Mouse (Mus musculus) embryo, embryonic 11.5 days (tissue): ENCODE data around the gene Cyth1.

ENCODE experiments used
- DNase-seq: peaks from one replicate; pipeline ENCODE4 v3.0.0-alpha.2; 2012; ENCODE audit warnings: low read depth, low spot score

Gene Cyth1

DNA sequence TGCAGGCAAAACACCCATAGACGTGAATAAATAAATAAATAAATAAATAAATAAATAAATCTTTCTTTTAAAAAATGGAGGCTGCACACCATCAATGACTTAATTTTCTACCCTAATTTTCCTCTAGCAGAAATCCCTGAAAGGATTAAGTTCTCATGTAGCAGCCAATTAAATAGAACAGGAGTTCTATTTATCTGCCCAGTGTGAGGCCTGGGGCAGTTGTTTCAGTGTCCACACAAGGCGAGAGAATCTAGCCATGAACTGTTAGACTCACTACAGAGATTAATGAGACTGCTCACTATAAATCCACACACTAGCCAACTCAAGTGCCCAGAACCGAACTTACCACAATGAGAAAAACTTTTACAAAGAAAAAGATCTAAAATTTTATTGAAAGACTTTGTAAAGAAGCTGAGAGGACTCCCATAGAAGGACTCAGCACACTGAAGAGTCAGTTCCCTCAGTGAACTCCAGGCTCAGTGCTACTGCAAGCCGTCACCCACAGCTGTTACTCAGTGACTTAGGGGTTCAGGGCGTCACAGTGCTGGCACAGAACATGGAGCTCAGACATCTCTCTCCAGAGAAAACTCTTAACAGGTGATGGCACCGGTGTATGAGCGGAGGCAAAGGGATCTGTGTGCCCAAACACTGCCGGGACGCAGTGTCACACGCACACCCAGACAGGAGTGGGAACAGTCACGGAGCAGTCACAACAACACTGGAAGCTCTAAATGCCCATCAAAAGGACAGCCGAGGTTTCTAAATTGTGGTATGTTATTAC is 23.1 kb downstream of the Cyth1 start:
- DNase-seq, result no peak

DNA sequence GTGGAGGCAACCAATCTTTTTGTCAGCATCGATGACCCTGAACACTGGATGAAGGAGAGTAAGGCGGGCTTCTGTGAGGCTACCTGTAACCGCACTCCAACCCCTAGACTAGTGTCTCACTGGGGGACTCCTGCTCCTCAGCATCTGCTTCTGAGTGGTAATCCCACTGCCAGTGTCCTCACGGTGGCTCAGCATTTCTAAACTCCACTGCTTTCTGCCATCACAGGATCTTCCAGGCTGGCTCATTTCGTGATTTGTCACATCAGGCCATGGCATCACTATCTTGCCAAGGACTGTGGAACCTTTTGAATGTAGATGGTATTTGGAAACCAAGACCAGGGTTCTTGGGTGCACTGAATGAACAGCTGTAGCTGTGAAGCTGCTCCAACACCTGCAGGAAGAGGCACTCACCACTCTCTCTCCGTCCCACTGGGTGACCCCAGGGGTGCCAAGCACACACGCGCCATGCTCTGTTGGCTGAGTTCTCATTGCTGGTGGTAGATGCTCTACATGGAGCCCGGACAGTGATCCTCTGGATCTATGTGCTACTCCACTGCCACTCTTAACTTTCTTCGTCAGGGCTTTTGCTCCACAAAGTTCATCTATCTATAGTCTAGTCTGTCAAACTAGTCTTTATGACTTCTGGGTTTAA is 24.9 kb downstream of the Cyth1 start:
- DNase-seq, result no peak

DNA sequence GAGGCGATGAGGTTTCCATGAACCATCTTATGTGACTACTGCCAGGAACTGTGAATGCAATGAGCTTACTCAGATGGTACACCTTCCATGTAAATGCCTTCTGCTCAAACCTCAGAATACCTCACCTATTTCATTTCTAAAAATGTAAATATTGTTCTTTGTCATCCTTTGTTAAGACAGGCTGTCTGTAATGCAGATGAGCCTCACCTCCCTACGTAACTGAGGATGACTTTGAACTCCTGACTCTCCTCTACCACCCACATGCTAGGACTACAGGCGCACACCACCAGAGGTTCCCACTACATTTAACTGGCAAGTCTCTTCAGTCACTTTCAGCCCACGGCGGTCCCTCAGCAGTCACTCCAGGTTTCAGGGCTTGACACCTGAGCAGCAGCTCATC is 25.5 kb downstream of the Cyth1 start:
- no peak for DNase-seq

DNA sequence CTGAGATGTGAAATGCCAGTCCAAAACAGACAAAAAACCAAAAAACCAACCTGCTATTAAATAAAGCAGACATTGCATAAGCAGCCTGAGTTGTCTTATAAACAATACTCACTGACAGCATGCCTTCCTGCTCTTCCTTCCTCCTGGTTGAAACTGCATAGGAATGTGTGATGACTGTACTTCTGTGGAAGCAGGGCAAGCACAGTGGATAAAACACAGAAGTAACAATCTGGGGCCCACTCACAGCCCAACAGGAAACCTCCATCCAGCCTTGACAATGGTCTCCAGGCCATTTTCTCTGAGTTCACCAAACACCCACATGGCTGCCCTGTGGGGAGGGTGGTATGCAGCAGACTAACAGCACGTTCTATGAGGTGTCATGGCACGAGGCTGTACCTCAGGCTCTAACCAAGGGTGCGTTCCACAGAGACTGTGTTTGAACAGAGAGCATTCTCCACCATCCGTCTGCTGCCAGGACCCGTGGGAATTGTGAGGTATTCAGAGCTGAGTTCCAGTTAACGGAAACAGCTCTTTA is 26.0 kb downstream of the Cyth1 start:
- DNase-seq, result no peak

DNA sequence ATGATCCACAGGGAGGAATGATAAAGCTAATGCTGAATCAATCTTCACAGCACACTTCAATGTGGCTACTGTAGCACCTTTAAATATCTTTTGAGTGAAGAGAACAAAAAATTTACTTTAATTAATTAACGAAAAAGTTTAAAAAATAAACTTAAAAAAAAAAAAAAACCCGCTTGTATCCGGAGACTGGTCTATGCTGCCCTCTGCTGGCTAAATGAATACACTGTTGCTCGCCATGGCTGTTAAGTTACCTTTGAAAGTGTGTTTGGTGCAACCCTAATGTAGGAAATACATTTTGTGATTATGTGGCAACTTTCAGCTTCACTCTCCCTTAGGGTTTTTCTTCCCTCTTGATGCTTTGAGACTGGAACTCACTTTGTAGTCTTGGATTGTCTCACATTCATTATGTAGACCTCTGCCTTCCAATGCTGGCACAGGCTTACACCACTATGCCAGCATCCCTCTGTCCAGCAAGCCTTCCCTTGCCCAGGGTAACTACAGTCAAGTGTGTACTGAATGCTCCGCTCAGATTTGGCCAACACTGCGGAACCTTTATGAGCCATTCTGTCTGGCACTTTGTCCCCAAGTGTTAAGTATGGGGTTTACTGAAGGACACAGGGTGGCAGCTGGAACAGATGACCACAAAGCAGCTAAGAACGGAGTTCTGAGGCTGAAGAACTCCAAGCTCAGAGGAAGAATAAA is 27.7 kb downstream of the Cyth1 start:
- no peak for DNase-seq

DNA sequence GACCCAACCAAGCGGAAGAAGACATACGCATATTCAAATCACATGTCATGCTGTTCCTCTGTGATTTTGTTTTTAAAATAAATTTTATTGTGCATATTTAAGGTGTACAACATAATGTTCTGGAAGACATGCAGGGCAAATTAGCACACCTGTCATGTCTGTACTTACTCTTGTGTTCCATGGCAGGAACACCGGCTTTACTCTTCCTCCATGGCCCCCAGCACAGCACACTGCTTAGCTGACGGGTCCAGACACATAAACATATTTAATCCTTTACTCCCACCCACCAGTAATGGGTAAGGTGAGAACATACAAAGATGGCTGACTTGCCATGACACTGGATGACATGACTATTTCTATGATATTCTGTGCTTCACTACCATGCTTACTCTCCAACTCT is 29.3 kb downstream of the Cyth1 start:
- DNase-seq, result no peak

DNA sequence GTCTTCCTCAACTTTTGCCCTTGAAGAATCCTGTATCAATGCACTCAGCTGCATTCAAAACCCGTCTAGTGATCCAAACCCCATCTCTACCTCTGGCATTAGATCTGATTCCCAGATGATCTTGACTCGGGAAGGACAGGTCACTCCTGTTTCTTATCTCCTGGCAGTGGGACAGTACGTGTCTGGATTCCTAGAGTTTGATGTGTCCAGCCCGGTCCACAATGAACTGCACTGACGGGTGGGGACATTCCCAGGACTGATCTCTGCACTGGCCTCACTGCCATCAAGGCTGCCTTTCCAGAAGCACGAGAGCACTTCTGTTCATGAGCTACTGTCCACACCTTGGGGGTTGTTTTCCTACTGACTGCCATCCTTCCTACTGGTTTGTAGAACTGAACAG is 31.9 kb downstream of the Cyth1 start:
- DNase-seq, result no peak

DNA sequence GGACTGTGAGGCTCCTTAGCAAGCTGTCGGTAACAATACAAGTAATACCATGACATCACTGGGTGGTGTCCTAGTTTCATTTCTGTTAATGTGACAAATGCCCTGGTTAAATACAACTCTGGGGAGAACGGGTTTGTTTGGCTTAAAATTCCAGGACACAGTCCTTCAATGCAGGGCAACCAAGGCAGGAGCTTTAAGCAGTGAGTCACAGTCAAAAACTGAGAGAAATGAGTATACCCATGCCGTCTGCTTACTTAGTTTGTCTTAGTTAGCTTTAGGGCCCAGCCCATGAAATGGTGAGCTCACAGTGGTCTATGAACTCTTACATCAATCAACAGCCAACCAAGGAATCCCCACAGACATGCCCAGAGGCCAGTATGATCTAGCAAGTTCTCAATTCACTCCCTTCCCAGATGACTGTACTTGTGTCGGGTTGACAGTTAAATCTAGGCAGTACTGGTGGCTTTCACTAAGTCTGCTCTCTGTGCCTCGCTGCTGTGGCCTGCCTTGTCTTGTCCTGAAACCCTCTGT is 32.4 kb downstream of the Cyth1 start:
- no peak for DNase-seq

DNA sequence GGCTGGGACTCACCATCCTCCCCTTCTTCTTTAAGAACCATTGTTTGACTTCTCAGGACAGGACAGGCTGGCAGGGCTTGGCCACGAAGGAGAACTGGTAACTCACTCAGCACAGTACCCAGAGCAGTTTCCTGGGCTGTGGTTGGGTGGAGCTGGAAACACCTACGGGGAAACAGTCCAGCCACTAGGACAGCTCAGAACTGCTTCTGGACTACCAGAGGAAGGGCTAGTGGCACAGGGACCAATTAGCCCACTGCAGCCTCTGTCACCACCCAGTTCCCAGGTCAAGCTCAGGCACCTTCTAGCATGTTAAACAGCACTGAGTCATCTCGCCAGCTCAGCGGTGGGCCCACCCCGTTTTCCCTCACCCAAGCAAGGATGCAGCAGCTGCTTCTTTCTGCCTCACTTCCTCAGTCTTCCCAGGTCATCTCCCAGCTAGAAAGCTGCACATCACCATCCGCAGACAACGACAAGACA is 35.7 kb downstream of the Cyth1 start:
- no peak for DNase-seq

DNA sequence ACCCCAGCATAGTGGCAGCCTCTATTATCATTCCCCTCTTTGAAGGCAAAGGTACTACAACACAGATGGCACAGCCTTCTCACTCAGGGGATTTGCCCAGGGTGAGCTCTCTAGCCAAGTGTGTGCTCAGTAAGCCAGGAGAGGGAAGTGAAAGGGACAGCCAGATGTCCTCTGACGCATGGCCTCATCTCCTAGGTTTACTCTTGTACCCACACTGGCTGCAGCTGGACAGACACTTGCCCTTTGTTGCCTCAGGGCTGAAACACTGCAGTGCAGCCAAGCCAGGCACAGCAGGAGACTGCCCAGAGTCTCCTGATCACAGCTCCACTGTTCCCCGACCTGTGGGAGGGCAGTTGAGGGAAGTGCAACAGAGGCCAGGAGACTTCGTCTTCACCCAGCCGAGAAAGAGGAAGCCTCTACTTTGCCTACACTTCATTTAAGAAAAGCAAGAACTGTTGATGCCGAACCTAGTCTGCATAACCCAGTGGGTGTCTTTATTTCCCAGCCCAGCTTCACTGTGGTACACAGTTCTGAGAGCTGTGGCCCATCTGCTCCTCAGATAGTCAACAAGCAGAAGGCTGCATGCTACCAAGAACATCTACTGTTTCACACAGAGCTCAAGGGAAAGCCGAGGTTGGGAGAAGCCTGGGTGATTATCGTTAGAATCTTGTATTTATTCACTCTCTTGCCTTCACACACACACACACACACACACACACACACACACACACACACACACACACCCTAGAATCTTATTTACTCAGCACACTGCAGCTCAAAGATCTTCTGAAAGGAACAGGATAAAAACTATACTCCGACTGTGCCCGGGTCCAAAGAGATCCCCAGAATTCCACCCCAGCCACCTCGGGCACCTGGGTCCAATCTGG is 36.4 kb downstream of the Cyth1 start:
- no peak for DNase-seq

DNA sequence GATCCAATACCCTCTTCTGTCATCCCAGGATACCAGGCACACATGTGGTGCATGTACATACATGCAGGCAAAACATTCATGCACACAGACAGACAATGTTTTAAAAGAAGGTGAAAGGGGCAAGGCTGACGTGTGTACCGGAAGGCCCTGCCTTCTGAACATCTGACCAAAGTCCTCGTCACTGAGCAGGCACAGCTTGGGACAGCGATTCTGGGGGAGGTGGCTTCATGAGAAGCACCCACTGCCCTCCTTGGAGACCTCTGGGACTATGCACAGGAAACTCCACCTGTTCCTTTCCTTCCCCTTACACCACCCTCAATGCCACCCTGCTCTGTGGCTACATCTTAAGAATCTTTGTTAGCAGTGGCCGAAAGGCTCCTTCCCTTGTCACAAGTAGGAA is 37.4 kb downstream of the Cyth1 start:
- DNase-seq, result no peak

DNA sequence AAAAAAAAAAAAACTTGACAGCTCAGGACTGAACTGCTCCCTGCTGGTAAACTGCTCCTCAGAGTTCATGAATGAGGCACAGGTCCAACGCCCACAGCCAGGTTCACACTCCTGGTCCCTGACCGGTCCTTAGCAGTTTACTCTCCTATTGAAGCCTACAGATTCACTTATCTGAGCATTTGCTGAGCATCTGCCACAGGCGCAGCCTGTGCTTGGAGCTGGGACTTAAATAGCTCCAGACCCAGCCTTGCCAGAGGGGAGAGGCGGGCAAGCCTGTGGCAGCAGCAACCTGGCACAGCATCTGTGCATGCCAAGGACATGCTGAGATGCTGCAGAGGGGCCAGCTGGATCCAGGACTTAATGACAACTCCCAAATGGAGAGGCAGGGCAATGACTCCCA is 38.3 kb downstream of the Cyth1 start:
- DNase-seq, result no peak

DNA sequence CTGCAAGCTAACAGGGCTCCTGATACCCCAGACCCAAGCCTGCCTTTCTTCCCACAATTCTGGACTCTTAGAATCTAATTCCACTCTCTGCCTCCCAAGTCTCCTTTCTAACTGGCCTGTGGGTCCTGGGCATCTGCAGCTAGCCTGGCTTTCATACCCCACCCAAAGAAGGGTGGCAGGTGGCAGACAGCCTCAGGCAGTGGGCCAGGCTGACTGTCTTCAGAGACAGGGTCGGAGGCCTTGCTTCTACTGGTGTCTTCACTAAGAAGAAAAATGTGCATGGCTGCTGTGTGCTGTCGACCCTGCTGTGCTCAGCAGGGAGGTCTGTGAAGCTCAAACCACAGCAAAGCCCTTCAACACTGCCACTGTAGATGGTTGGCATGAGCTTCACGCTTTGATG is 39.0 kb downstream of the Cyth1 start:
- no peak for DNase-seq

DNA sequence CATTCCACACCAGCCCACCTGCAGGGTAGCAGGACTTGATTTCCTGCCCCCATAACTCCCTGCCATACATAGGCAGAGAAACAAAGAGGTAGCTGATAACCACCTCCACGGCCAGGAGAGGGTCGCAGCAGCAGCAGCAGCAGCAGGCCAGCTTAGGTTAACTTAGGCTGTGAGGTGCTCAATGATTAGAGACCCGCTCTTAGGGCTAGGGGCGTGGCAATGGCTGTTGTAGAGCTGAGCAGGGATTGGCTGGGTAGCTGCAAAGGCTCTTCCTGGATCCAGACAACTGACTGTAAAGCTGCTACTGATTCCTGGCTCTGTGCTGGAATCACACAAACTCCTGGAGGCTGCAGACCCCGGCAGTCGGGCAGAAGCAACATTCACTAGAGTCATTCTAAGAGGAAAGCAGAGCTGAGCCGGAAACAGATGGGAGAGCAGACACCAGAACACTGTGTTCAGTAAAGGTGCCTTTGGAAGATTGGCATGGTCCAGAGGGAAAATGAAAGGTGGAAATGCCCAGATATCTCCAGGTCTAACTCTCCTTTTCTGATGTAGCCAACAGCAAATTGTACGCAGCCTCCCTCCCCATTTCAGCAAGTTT is 39.6 kb downstream of the Cyth1 start:
- DNase-seq, result no peak

DNA sequence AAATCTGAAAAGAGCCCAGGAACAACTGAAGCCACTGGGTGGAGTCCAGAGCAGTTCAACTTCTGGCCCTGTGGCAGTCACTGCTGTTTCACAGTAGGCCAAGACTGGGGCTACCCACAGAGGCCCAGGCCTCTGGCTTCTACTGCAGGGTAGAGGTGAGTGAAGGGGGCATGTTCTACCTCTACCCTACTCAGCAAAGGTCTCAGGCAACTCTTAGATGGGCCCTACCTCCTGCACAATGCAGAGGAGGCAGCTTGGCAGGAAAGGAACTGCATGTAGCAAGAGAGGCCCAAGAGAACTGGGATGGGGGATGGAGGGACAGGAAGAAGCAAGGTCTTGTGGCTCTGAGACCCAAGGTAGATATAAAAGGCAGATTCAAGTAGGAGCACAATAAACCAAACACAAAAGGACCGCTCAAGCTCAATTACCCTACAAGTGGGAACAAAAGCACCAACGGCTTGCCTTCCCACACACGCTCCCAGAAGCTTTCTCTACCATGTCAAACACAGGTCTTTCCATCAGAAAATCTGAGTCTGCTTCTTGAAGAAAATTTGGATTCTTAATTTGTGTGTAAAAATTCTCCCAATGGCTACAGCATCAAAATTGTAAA is 40.9 kb downstream of the Cyth1 start:
- DNase-seq, result no peak

DNA sequence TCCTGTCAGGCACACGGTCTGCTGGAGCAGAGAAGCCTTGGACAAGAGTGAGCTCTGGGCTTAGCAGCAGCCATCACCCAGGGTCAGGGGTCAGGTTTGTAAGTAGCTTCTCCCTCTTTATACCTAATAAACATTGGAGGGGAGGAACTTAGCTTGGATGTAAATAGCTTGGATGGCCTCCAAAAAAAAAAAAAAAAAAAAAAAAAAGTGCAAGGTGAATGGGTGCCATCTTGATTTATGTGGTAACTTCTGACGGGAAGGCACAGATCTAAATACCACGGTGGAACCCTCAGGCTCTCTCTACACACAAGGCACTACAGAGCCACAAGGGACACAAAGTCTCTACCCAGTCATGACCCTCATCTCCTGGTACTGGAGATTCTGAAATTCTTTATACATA is 42.1 kb downstream of the Cyth1 start:
- DNase-seq, result no peak

DNA sequence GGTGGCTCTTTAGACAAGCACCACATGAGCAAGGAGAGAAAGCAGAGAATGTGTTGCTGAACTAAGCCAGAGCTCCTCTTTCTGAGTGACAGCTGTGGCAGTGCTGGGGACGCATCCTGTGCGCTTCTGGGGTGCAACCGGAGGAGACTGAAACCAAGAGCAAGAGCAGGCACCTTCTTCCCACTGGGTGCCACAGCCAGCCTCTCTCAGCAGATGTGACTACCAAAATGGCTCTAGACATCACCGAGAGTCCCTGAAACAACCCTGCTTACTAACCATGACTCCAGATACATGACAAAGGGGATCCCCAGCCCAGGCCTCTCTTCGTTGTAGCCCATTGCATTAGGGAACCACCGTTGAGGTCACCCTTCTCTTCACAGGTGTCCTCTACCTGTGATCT is 44.9 kb downstream of the Cyth1 start:
- no peak for DNase-seq

DNA sequence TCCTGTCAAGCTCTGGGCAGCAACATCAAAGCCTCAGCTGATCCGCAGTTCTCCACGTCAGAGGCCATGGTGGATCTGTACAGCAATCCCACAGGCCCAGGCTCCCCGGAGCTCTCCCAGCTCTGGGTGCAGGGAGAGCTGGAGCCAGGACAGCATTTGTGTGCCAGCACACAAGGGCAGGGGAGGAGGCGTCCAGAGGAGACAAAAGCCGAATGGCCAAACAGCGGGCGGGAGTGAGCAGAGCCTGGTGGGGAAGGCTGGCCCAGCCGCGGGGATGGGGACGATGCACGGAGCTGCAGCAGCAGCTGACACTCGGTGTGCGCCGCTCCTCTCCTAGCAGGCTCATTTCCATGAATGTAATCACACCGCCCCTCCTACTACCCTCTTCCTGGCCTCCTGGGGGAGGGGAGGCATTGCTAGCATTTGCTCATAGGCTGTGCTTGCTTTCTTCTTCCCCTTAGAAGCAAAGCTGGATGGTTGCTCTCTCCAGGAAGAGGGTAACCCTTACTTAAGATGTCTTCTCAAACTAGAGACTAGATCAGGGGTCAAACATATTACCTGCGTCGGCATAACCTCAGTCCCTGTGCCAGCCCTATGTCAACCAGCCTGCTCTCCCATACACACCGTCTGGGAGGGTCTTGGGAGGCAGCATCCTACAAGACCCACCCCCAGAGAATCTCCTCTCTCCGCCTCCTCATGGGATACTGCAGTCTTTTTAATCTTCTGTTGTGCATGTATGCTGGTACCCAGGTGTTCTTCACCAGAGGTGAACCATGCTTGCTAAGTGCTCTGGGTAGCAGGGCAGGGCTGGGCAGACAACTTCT is 45.8 kb downstream of the Cyth1 start:
- DNase-seq, result no peak

DNA sequence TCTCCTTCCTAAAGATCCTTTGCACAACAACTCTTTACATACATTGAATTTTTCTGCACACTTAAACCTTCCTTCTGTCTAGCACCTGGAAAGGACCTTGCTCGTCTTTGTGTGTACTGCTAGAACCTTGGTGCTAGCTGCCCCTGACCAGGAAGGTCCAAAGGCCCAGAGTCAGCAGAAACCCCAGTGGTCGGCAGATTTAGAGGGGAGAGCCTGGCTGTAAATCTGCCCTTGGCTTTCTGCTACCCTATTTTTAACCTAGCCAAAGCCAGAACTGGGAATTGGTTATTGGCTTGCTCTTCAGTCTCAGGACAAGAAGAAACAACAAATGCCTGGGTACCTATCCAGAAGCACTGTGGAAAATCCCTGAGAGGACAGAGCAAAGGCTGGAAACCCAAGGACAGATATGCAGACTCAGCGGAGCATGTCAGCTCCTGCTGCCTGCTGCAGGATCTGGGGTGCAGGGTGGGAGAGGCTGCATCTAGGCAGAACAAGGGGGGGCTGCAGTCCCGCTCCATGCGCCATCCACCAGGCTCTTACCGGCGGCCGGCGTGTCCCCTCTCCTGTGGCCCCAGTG is 46.5 kb downstream of the Cyth1 start:
- no peak for DNase-seq
